Mouse (Mus musculus) layer of hippocampus, postnatal 10 days (tissue): ENCODE results near the gene Slx4ip. TPM values are rescaled to one million over a fixed set of nuclear protein-coding genes. Genes with fewer than 3 reads are reported as not detected.

Source experiments
- DNase-seq, 2 experiments: peaks; one replicate each; pipeline ENCODE4 v3.0.0; 2021; ENCODE audit warnings: low spot score in 2 of 2
- total RNA-seq, 2 experiments: library from RNA; stranded (reverse); gene quantifications; 2 replicates each; pipeline ENCODE4 v1.2.3; 2021

Slx4ip gene
- total RNA-seq, 2 experiments from 2014 or later: 6.1 to 7.9 TPM

- no peak for DNase-seq
Measured at GRCm38 (mm10) chr2:136947500-136947899, 56.5 kb downstream of the Slx4ip start.

- no peak for DNase-seq
Measured at GRCm38 (mm10) chr2:136947937-136948336, 56.9 kb downstream of the Slx4ip start.

- no peak for DNase-seq
Measured at GRCm38 (mm10) chr2:136952238-136952637, 61.2 kb downstream of the Slx4ip start.

- DNase-seq: no peak
Measured at GRCm38 (mm10) chr2:136955726-136956571, 64.9 kb downstream of the Slx4ip start.

- DNase-seq: no peak
Measured at GRCm38 (mm10) chr2:136958697-136959096, 67.7 kb downstream of the Slx4ip start.

- peak; percentile 13 to 23 for DNase-seq
Measured at GRCm38 (mm10) chr2:136975774-136976173, 84.8 kb downstream of the Slx4ip start.

GRCm38 (mm10) chr2:136979056-136979772 lies 88.2 kb downstream of the Slx4ip start:
- no peak for DNase-seq

- no peak for DNase-seq
Measured at GRCm38 (mm10) chr2:136981062-136981879, 90.3 kb downstream of the Slx4ip start.

GRCm38 (mm10) chr2:136983959-136984358 lies 92.9 kb downstream of the Slx4ip start:
- DNase-seq: no peak

- no peak for DNase-seq
Measured at GRCm38 (mm10) chr2:136985998-136986730, 95.1 kb downstream of the Slx4ip start.

GRCm38 (mm10) chr2:136993116-136993515 lies 102.1 kb downstream of the Slx4ip start:
- no peak for DNase-seq

GRCm38 (mm10) chr2:136997104-136997503 lies 106.1 kb downstream of the Slx4ip start:
- DNase-seq: peak in 1 of 2 experiments; percentile 33

GRCm38 (mm10) chr2:137002031-137002430 lies 111.0 kb downstream of the Slx4ip start:
- no peak for DNase-seq

- no peak for DNase-seq
Measured at GRCm38 (mm10) chr2:137006656-137007055, 115.6 kb downstream of the Slx4ip start.

GRCm38 (mm10) chr2:137011980-137012379 lies 121.0 kb downstream of the Slx4ip start:
- DNase-seq: no peak

- DNase-seq: no peak
Measured at GRCm38 (mm10) chr2:137013151-137013550, 122.1 kb downstream of the Slx4ip start.

- DNase-seq: no peak
Measured at GRCm38 (mm10) chr2:137013811-137014350, 122.9 kb downstream of the Slx4ip start.

- no peak for DNase-seq
Measured at GRCm38 (mm10) chr2:137014423-137014822, 123.4 kb downstream of the Slx4ip start.

GRCm38 (mm10) chr2:137044122-137044521 lies 153.1 kb downstream of the Slx4ip start:
- DNase-seq: no peak

GRCm38 (mm10) chr2:137049367-137049766 lies 158.3 kb downstream of the Slx4ip start:
- DNase-seq: no peak
